Mouse (Mus musculus) E14TG2a.4 (cell line): ENCODE data around the gene Commd6.

Experiments
- CTCF ChIP-seq: conservative IDR thresholded peaks from 2 replicates; pipeline ENCODE4 v1.5.1; 2014; ENCODE audit warnings: low read length
- NANOG ChIP-seq: IDR thresholded peaks from 2 replicates; pipeline ENCODE4 v1.6.1; 2014; ENCODE audit warnings: borderline replicate concordance, low read length, mixed read lengths

GRCm38 (mm10) chr14:101688406-101688805 lies 47.9 kb upstream of the Commd6 start:
- no peak for TF ChIP-seq CTCF
- TF ChIP-seq NANOG = no peak
